Mouse (Mus musculus) limb, embryonic 15.5 days (tissue): ENCODE measurements at regions not wholly inside any gene's neighbourhood (a gene's known extent, or its start where the extent isn't known, plus 50 kb on each side); places are given as distances from the start of the nearest gene placed in this dataset.

ENCODE experiments used
- ATAC-seq: fragments of 200-750 bp; cut with Nextera tagmentation; 2 replicates; pipeline ENCODE4 v1.8.0; 2017; ENCODE audit warnings: low read depth, moderate TSS enrichment; ENCODE audit not compliant: insufficient number of reproducible peaks, low FRiP score, low TSS enrichment
- H3K27ac ChIP-seq: fragments of 300-500 bp; sonication (generic); 2 replicates; pipeline ENCODE4 v1.5.1; 2015; ENCODE audit warnings: moderate library complexity, mild to moderate bottlenecking, inconsistent platforms
- H3K27me3 ChIP-seq: fragments of 300-500 bp; sonication (generic); 2 replicates; pipeline ENCODE4 v1.6.1; 2015; ENCODE audit warnings: inconsistent platforms
- H3K36me3 ChIP-seq: fragments of 300-500 bp; sonication (generic); 2 replicates; pipeline ENCODE4 v1.6.1; 2015; ENCODE audit warnings: inconsistent platforms
- H3K4me1 ChIP-seq: fragments of 300-500 bp; sonication (generic); 2 replicates; pipeline ENCODE4 v1.6.1; 2015; ENCODE audit warnings: inconsistent platforms
- H3K4me2 ChIP-seq: fragments of 300-500 bp; sonication (generic); 2 replicates; pipeline ENCODE4 v1.6.1; 2015; ENCODE audit warnings: mild to moderate bottlenecking, inconsistent platforms
- H3K4me3 ChIP-seq: fragments of 300-500 bp; sonication (generic); 2 replicates; pipeline ENCODE4 v1.5.1; 2015; ENCODE audit warnings: mild to moderate bottlenecking, inconsistent platforms
- H3K9ac ChIP-seq: fragments of 300-500 bp; sonication (generic); 2 replicates; pipeline ENCODE4 v1.6.1; 2015; ENCODE audit warnings: inconsistent platforms
- H3K9me3 ChIP-seq: fragments of 300-500 bp; sonication (generic); 2 replicates; pipeline ENCODE4 v1.6.1; 2016; ENCODE audit warnings: inconsistent platforms
- WGBS: fragments of 180-500 bp; shearing (Covaris S2); methylation state at CpG from one replicate; pipeline ENCODE4 v1.1.7; 2015; 5-methylcytosine and 5-hydroxymethylcytosine counted together

- 77% methylated on average over 2 of the region's 2 CpGs for WGBS
- H3K27ac ChIP-seq = no peak overlapping the region
- no peak overlapping the region for H3K4me3 ChIP-seq
- no peaks in the 10 kb centered on the region for H3K4me1 ChIP-seq
- no peaks in the 10 kb centered on the region for H3K36me3 ChIP-seq
- no peak overlapping the region for H3K4me2 ChIP-seq
- no peak overlapping the region for H3K9ac ChIP-seq
- no peaks in the 10 kb centered on the region for H3K9me3 ChIP-seq
- no peaks in the 10 kb centered on the region for H3K27me3 ChIP-seq
- no peak for ATAC-seq
These were observed 197.7 kb downstream of the Gm5447 start for GRCm38 (mm10) chr13:31171751-31172150.

- Histone ChIP-seq H3K4me2 (no peak overlapping the region), H3K9ac (no peak overlapping the region), H3K4me3 (no peak overlapping the region), H3K36me3 (no peaks in the 10 kb centered on the region), H3K27ac (no peak overlapping the region), H3K9me3 (no peaks in the 10 kb centered on the region), H3K4me1 (no peaks in the 10 kb centered on the region), H3K27me3 (no peaks in the 10 kb centered on the region)
- no peak for ATAC-seq
- 94% methylated on average over 5 of the region's 5 CpGs for WGBS
These were observed 198.6 kb downstream of the Gm5447 start for GRCm38 (mm10) chr13:31172580-31172979.

GRCm38 (mm10) chr13:31177999-31178783 lies 204.2 kb downstream of the Gm5447 start:
- ATAC-seq = no peak
- no peak overlapping the region for H3K4me3 ChIP-seq
- H3K4me2 ChIP-seq = no peak overlapping the region
- no peak overlapping the region for H3K9ac ChIP-seq
- H3K36me3 ChIP-seq = no peaks in the 10 kb centered on the region
- H3K27ac ChIP-seq = no peak overlapping the region
- H3K27me3 ChIP-seq = peaks cover 3% of the 10 kb centered on the region; the same call in 1 of the 2 replicates
- no peaks in the 10 kb centered on the region for H3K9me3 ChIP-seq
- H3K4me1 ChIP-seq = peaks cover 6% of the 10 kb centered on the region; the same call in 1 of the 2 replicates
- WGBS = 77% methylated on average over 5 of the region's 5 CpGs

GRCm38 (mm10) chr13:31178964-31179363 lies 205.0 kb downstream of the Gm5447 start:
- H3K4me2 ChIP-seq = no peak overlapping the region
- H3K27ac ChIP-seq = no peak overlapping the region
- H3K36me3 ChIP-seq = no peaks in the 10 kb centered on the region
- H3K4me3 ChIP-seq = no peak overlapping the region
- H3K27me3 ChIP-seq = peaks cover 3% of the 10 kb centered on the region; the same call in 1 of the 2 replicates
- H3K9ac ChIP-seq = no peak overlapping the region
- H3K9me3 ChIP-seq = no peaks in the 10 kb centered on the region
- H3K4me1 ChIP-seq = peaks cover 6% of the 10 kb centered on the region; the same call in 1 of the 2 replicates
- ATAC-seq = no peak
- WGBS = 75% methylated on average over 3 of the region's 3 CpGs

GRCm38 (mm10) chr13:31179407-31180001 lies 205.5 kb downstream of the Gm5447 start:
- Histone ChIP-seq H3K4me2 (no peak overlapping the region), H3K4me3 (no peak overlapping the region), H3K9ac (no peak overlapping the region), H3K27ac (no peak overlapping the region), H3K9me3 (no peaks in the 10 kb centered on the region), H3K27me3 (peaks cover 3% of the 10 kb centered on the region; the same call in 1 of the 2 replicates), H3K4me1 (peaks cover 6% of the 10 kb centered on the region; the same call in 1 of the 2 replicates), H3K36me3 (no peaks in the 10 kb centered on the region)
- WGBS = 31% methylated on average over 12 of the region's 12 CpGs
- no peak for ATAC-seq

GRCm38 (mm10) chr13:31181530-31181929 lies 207.5 kb downstream of the Gm5447 start:
- 62% methylated on average over 5 of the region's 5 CpGs for WGBS
- H3K9me3 ChIP-seq = no peaks in the 10 kb centered on the region

GRCm38 (mm10) chr13:31184845-31185834 lies 211.1 kb downstream of the Gm5447 start:
- no peak overlapping the region for H3K4me3 ChIP-seq
- no peak for ATAC-seq
- H3K4me2 ChIP-seq = no peak overlapping the region
- no peaks in the 10 kb centered on the region for H3K36me3 ChIP-seq
- H3K27ac ChIP-seq = no peak overlapping the region
- no peak overlapping the region for H3K9ac ChIP-seq
- no peaks in the 10 kb centered on the region for H3K9me3 ChIP-seq
- H3K4me1 ChIP-seq = no peaks in the 10 kb centered on the region
- 67% methylated on average over 14 of the region's 14 CpGs for WGBS
- H3K27me3 ChIP-seq = peaks cover 11% of the 10 kb centered on the region; the same call in 1 of the 2 replicates

More at GRCm38 (mm10) chr13:31181530-31181929, 207.5 kb downstream of the Gm5447 start:
- Histone ChIP-seq H3K9ac (no peak overlapping the region), H3K36me3 (no peaks in the 10 kb centered on the region), H3K4me2 (no peak overlapping the region), H3K27me3 (peaks cover 3% of the 10 kb centered on the region; the same call in 1 of the 2 replicates), H3K4me3 (no peak overlapping the region), H3K4me1 (peaks cover 6% of the 10 kb centered on the region; the same call in 1 of the 2 replicates), H3K27ac (no peak overlapping the region)
- ATAC-seq = no peak

GRCm38 (mm10) chr13:31186805-31187589 lies 213.0 kb downstream of the Gm5447 start:
- H3K9me3 ChIP-seq = no peaks in the 10 kb centered on the region
- WGBS = 44% methylated on average over 5 of the region's 5 CpGs
- H3K27ac ChIP-seq = no peak overlapping the region
- H3K4me1 ChIP-seq = peaks cover 7% of the 10 kb centered on the region
- H3K27me3 ChIP-seq = peaks cover 8% of the 10 kb centered on the region; the same call in 1 of the 2 replicates
- ATAC-seq = no peak
- H3K4me3 ChIP-seq = no peak overlapping the region
- H3K4me2 ChIP-seq = no peak overlapping the region
- no peaks in the 10 kb centered on the region for H3K36me3 ChIP-seq
- H3K9ac ChIP-seq = no peak overlapping the region

GRCm38 (mm10) chr13:31189116-31189515 lies 215.1 kb downstream of the Gm5447 start:
- H3K4me3 ChIP-seq = no peak overlapping the region
- no peaks in the 10 kb centered on the region for H3K9me3 ChIP-seq
- no peak for ATAC-seq
- peaks cover 8% of the 10 kb centered on the region; the same call in 1 of the 2 replicates for H3K27me3 ChIP-seq
- H3K4me2 ChIP-seq = no peak overlapping the region
- H3K4me1 ChIP-seq = peaks cover 11% of the 10 kb centered on the region
- WGBS = 26% methylated on average over 1 of the region's 1 CpGs
- H3K36me3 ChIP-seq = no peaks in the 10 kb centered on the region
- H3K27ac ChIP-seq = no peak overlapping the region
- no peak overlapping the region for H3K9ac ChIP-seq

GRCm38 (mm10) chr13:31190036-31190435 lies 216.0 kb downstream of the Gm5447 start:
- peaks cover 11% of the 10 kb centered on the region for H3K4me1 ChIP-seq
- WGBS = 74% methylated on average over 4 of the region's 4 CpGs
- peaks cover 8% of the 10 kb centered on the region; the same call in 1 of the 2 replicates for H3K27me3 ChIP-seq
- no peaks in the 10 kb centered on the region for H3K9me3 ChIP-seq
- H3K4me3 ChIP-seq = no peak overlapping the region
- H3K27ac ChIP-seq = no peak overlapping the region
- no peak overlapping the region for H3K9ac ChIP-seq
- no peaks in the 10 kb centered on the region for H3K36me3 ChIP-seq
- ATAC-seq = no peak
- H3K4me2 ChIP-seq = no peak overlapping the region
